Mouse (Mus musculus): ENCODE measurements at regions not wholly inside any gene's neighbourhood (a gene's known extent, or its start where the extent isn't known, plus 50 kb on each side); places are given as distances from the start of the nearest gene placed in this dataset.

- Histone ChIP-seq H3K9ac (ENCODE audit: insufficient read depth, low read depth) (no peak overlapping the region), H3K4me1 (ENCODE audit: control insufficient read depth in 1 of 2, insufficient read depth in 2 of 2) (peaks cover 0 to 3% of the 10 kb centered on the region in 2 experiments; a peak in 1 of 4 replicates)
- no peak for DNase-seq (ENCODE audit: extremely low read depth)
Observed at GRCm38 (mm10) chr10:21479403-21479802, 102.3 kb downstream of the Aldh8a1 start.

GRCm38 (mm10) chr10:21481255-21481654 is 104.2 kb downstream of the Aldh8a1 start:
- in situ Hi-C loops (cut with MboI; ENCODE audit: low pct_ligation_motif_present, low pct_unique_long_range_greater_than_20kb, low sequenced_read_pairs), result no loop called here
- no peak for DNase-seq (ENCODE audit: extremely low read depth)
- Histone ChIP-seq H3K9me3 (replicated peaks; ENCODE audit: low read length) (peaks cover 2% of the 10 kb centered on the region), H3K27ac (ENCODE audit: insufficient read depth, low read depth) (no peak overlapping the region), H3K79me2 (replicated peaks; ENCODE audit: control insufficient read depth, extremely low read depth, insufficient read depth, poor library complexity, severe bottlenecking) (no peaks in the 10 kb centered on the region), H3K9ac (ENCODE audit: insufficient read depth, low read depth) (no peak overlapping the region), H3K4me1 (ENCODE audit: control insufficient read depth in 1 of 2, insufficient read depth in 2 of 2) (peaks cover 0 to 6% of the 10 kb centered on the region in 2 experiments; a peak in 1 of 4 replicates), H3K36me3 (replicated peaks in 1 of 2; ENCODE audit: control insufficient read depth in 1 of 2, insufficient read depth in 1 of 2, low read length in 1 of 2) (no peaks in the 10 kb centered on the region), H3K4me3 (replicated peaks in 1 of 3; ENCODE audit: low read depth in 2 of 3, low read length in 2 of 3, poor library complexity in 1 of 3) (no peak overlapping the region), H3K4me2 (ENCODE audit: insufficient read depth, low read depth, poor library complexity, severe bottlenecking) (no peak overlapping the region), H3K27me3 (replicated peaks) (no peaks in the 10 kb centered on the region)
- dilution Hi-C loops (cut with MboI; ENCODE audit: extremely low pct_ligation_motif_present, extremely low pct_unique_long_range_greater_than_20kb, low sequenced_read_pairs), result no loop called here
- TF ChIP-seq USF1 (IDR thresholded peaks at IDR 0.05; ENCODE audit: low read depth, low read length) (no peak), TCF12 (IDR thresholded peaks at IDR 0.05; ENCODE audit: low read depth, low read length) (no peak), EP300 (IDR thresholded peaks at IDR 0.05; ENCODE audit: low read length) (no peak), MEF2A (IDR thresholded peaks at IDR 0.05; ENCODE audit: borderline replicate concordance, low read depth, low read length) (no peak)

More at GRCm38 (mm10) chr10:21479403-21479802, 102.3 kb downstream of the Aldh8a1 start:
- in situ Hi-C loops (cut with MboI; ENCODE audit: low pct_ligation_motif_present, low pct_unique_long_range_greater_than_20kb, low sequenced_read_pairs), result no loop called here
- no peak for TF ChIP-seq BHLHE40 (IDR thresholded peaks at IDR 0.05; ENCODE audit: low read depth, low read length)
- TF ChIP-seq NELFE (IDR thresholded peaks at IDR 0.05; ENCODE audit: low read depth, low read length), result no peak
- TF ChIP-seq POLR2AphosphoS2 (IDR thresholded peaks at IDR 0.05; ENCODE audit: low read depth, low read length), result no peak
- TF ChIP-seq TBP (conservative IDR thresholded peaks at IDR 0.05; ENCODE audit: low read depth, low read length), result no peak
- peaks cover 2% of the 10 kb centered on the region for H3K9me3 ChIP-seq (replicated peaks; ENCODE audit: low read length)
- no peaks in the 10 kb centered on the region for H3K27me3 ChIP-seq (replicated peaks)
- H3K79me2 ChIP-seq (replicated peaks; ENCODE audit: control insufficient read depth, extremely low read depth, insufficient read depth, poor library complexity, severe bottlenecking), result no peaks in the 10 kb centered on the region
- H3K36me3 ChIP-seq (replicated peaks in 1 of 2; ENCODE audit: control insufficient read depth in 1 of 2, insufficient read depth in 1 of 2, low read length in 1 of 2), result no peaks in the 10 kb centered on the region
- H3K4me3 ChIP-seq (replicated peaks in 1 of 3; ENCODE audit: low read depth in 2 of 3, low read length in 2 of 3, poor library complexity in 1 of 3), result no peak overlapping the region
- H3K27ac ChIP-seq (ENCODE audit: insufficient read depth, low read depth), result no peak overlapping the region
- no peak overlapping the region for H3K4me2 ChIP-seq (ENCODE audit: insufficient read depth, low read depth, poor library complexity, severe bottlenecking)
- dilution Hi-C loops (cut with MboI; ENCODE audit: extremely low pct_ligation_motif_present, extremely low pct_unique_long_range_greater_than_20kb, low sequenced_read_pairs), result no loop called here

GRCm38 (mm10) chr10:21482055-21482454 is 105.0 kb downstream of the Aldh8a1 start:
- dilution Hi-C loops (cut with MboI; ENCODE audit: extremely low pct_ligation_motif_present, extremely low pct_unique_long_range_greater_than_20kb, low sequenced_read_pairs), result no loop called here
- Histone ChIP-seq H3K27me3 (replicated peaks) (no peaks in the 10 kb centered on the region), H3K4me2 (ENCODE audit: insufficient read depth, low read depth, poor library complexity, severe bottlenecking) (no peak overlapping the region), H3K79me2 (replicated peaks; ENCODE audit: control insufficient read depth, extremely low read depth, insufficient read depth, poor library complexity, severe bottlenecking) (no peaks in the 10 kb centered on the region), H3K9me3 (replicated peaks; ENCODE audit: low read length) (peaks cover 2% of the 10 kb centered on the region), H3K4me1 (ENCODE audit: control insufficient read depth in 1 of 2, insufficient read depth in 2 of 2) (peaks cover 0 to 6% of the 10 kb centered on the region in 2 experiments; a peak in 1 of 4 replicates), H3K36me3 (replicated peaks in 1 of 2; ENCODE audit: control insufficient read depth in 1 of 2, insufficient read depth in 1 of 2, low read length in 1 of 2) (no peaks in the 10 kb centered on the region), H3K4me3 (replicated peaks in 1 of 3; ENCODE audit: low read depth in 2 of 3, low read length in 2 of 3, poor library complexity in 1 of 3) (no peak overlapping the region), H3K9ac (ENCODE audit: insufficient read depth, low read depth) (no peak overlapping the region), H3K27ac (ENCODE audit: insufficient read depth, low read depth) (no peak overlapping the region)
- in situ Hi-C loops (cut with MboI; ENCODE audit: low pct_ligation_motif_present, low pct_unique_long_range_greater_than_20kb, low sequenced_read_pairs), result no loop called here
- TF ChIP-seq MYC (IDR thresholded peaks at IDR 0.05; ENCODE audit: low read depth, low read length), result no peak
- DNase-seq (ENCODE audit: extremely low read depth), result no peak

Data from CH12.LX (cell line).